Mouse (Mus musculus) kidney, postnatal 0 days (tissue): Measurements from ENCODE around the gene Gm44502. TPM values are rescaled to one million over a fixed set of nuclear protein-coding genes. Genes with fewer than 3 reads are reported as not detected.
A peak's percentile ranks its signal among the peaks of the same experiment; 100 is the strongest.

Experiments used
- ATAC-seq: fragments of 200-750 bp; cut with Nextera tagmentation; replicated peaks from 2 replicates; pipeline ENCODE4 v1.8.0; 2017; ENCODE audit warnings: low read depth, moderate number of reproducible peaks, moderate TSS enrichment, moderate library complexity; ENCODE audit not compliant: low FRiP score
- DNase-seq: peaks from one replicate; pipeline ENCODE4 v3.0.0-alpha.2; 2016; ENCODE audit warnings: low spot score
- H3K27ac ChIP-seq: fragments of 300-500 bp; sonication (generic); 2 replicates; pipeline ENCODE4 v1.5.1; 2014; ENCODE audit warnings: mild to moderate bottlenecking
- H3K27me3 ChIP-seq: fragments of 300-500 bp; sonication (generic); 2 replicates; pipeline ENCODE4 v1.6.1; 2014; ENCODE audit warnings: low read length, mixed read lengths; ENCODE audit not compliant: insufficient read depth
- H3K36me3 ChIP-seq: fragments of 300-500 bp; sonication (generic); 2 replicates; pipeline ENCODE4 v1.6.1; 2014; ENCODE audit warnings: low read length, mixed read lengths; ENCODE audit not compliant: insufficient read depth
- H3K4me1 ChIP-seq: fragments of 300-500 bp; sonication (generic); replicated peaks from 2 replicates; pipeline ENCODE4 v1.6.1; 2014; ENCODE audit warnings: antibody characterized with exemption, low read length, mixed read lengths; ENCODE audit not compliant: insufficient read depth
- H3K4me2 ChIP-seq: fragments of 300-500 bp; sonication (generic); 2 replicates; pipeline ENCODE4 v1.6.1; 2014; ENCODE audit warnings: mild to moderate bottlenecking, low read length, moderate library complexity, mixed read lengths
- H3K4me3 ChIP-seq: fragments of 300-500 bp; sonication (generic); replicated peaks from 2 replicates; pipeline ENCODE4 v1.5.1; 2014; ENCODE audit warnings: low read depth, low read length
- H3K9ac ChIP-seq: fragments of 300-500 bp; sonication (generic); 2 replicates; pipeline ENCODE4 v1.6.1; 2014; ENCODE audit warnings: low read depth, low read length
- H3K9me3 ChIP-seq: fragments of 300-500 bp; sonication (generic); replicated peaks from 2 replicates; pipeline ENCODE4 v1.6.1; 2016; ENCODE audit warnings: low read length, inconsistent platforms, mixed read lengths
- CTCF ChIP-seq: IDR thresholded peaks from 2 replicates; pipeline ENCODE4 v1.5.1; 2016; ENCODE audit warnings: antibody characterized with exemption, low read depth, mild to moderate bottlenecking, moderate library complexity
- WGBS: fragments of 180-500 bp; shearing (Covaris S2); extraction: QIAGEN DNeasy Blood & Tissue Kit; methylation state at CpG from one replicate; pipeline ENCODE4 v1.1.7; 2014; 5-methylcytosine and 5-hydroxymethylcytosine counted together
- polyA plus RNA-seq: library from polyadenylated mRNA; unstranded; fragments of >200 nt; fragmentation: Nextera tagmentation; extraction: Ambion mirVana; gene quantifications from 2 replicates; pipeline ENCODE4 v1.2.1, GENCODE M21; 2015

Gene Gm44502
- polyA plus RNA-seq, 1 experiment from 2014 or later = not detected

DNA sequence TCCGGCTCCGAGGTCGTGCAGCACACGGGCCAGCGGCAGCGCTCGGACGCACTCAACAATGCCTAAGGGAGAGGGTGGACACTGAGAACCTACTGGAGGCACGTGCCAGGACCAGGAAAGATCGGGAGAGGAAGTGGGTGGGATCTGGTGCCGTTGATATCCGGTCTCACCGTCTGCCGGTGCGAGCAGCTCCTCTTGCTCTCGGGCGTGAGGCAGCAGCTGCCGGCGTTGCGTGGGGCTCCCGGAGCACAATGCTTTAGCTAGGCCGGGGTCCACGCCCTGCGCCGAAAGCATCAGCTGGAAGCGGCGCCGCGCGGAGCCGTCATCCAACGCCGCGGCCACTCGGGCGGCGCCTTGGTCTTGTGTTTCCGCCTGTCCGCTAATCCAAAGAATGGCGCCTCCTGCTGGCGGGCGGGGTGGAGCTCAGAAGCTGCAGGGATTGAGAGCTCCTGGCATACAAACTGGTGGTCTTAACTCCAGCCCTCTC is 55.7 kb downstream of the Gm44502 start, which contains the start of gene Sco2:
Gene Sco2 (minus strand): TSS at position 85 of the 487 bp plus-strand sequence.
- peaks cover 20% of the 10 kb centered on the region for H3K27me3 ChIP-seq
- H3K4me2 ChIP-seq = peak within 1 kb of the TSS; percentile 88
- ATAC-seq (peak; percentile 77), DNase-seq (peak; percentile 92)
- H3K9ac ChIP-seq = peak within 1 kb of the TSS; percentile 72
- peak within 1 kb of the TSS; percentile 92 for H3K27ac ChIP-seq
- peaks cover 25% of the 10 kb centered on the region for H3K4me1 ChIP-seq
- TF ChIP-seq CTCF = peak; percentile 83
- no peaks in the 10 kb centered on the region for H3K9me3 ChIP-seq
- 0% methylated on average over 35 of the region's 42 CpGs for WGBS
- peak within 1 kb of the TSS; percentile 53 for H3K4me3 ChIP-seq
- H3K36me3 ChIP-seq = peaks cover 32% of the 10 kb centered on the region

DNA sequence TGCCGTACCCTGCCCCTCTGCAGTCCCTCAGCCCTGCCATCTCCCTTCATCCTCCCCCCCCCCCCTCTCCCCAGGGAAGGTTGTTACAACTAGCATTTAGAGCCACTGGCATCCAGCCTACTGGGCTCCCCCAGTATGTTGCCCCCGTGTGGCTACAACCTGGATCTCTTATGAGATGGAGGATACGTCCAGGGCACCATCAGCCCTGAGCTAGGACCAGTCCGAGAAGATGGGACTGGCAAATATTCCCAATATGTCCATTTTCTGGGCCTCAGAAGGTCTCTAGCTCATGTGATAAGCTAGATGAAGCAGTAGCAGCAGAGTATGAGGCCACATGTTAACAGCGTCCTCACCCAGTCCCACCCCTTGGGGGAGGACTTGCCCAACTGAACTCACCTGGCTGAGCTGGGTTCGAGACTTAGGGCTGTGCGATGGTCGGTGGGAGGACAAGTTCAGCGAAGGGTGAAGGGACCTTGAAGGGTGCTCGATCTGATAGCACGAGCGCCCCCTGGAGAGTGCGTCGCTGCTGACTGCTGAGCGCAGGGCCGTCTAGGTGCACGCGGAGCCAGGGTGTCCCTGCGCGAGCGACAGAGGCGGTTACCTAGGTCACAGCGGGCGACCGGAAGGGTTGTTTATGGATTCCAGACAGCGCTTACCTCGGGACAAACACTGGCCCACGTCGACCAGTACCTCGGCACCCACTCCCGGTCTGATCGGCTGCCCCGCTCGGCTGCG is 56.3 kb downstream of the Gm44502 start:
- peak overlapping the region; percentile 92 for H3K27ac ChIP-seq
- WGBS = 1% methylated on average over 35 of the region's 35 CpGs

DNA sequence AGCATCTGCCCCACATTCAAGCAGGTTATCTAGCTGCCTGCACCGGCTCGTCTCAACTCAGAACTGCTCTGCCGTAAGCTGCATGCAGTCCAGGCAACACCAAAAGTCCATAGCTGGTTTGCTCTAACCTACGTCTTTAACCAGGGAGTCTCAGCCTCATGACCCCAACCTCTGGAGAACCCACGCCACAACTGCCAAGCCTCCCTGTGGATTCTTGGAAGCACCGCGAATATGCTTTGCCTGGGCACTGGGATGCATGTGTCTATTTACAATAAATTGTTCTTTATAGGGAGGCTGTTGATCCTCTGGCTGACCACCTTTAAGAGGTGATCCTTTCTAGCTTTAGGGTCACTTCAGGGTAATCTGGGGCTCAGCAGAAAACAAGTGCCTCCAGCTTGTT is 57.0 kb downstream of the Gm44502 start:
- Histone ChIP-seq H3K27me3 (peaks cover 8% of the 10 kb centered on the region), H3K4me1 (peaks cover 18% of the 10 kb centered on the region), H3K9me3 (no peaks in the 10 kb centered on the region), H3K4me3 (no peak overlapping the region; the same call in 1 of the 2 replicates), H3K36me3 (peaks cover 44% of the 10 kb centered on the region), H3K4me2 (peak overlapping the region; percentile 88), H3K9ac (no peak overlapping the region), H3K27ac (no peak overlapping the region)
- DNase-seq = no peak
- ATAC-seq = no peak
- no peak for TF ChIP-seq CTCF
- 71% methylated on average over 7 of the region's 7 CpGs for WGBS

More for the DNA sequence above, 56.3 kb downstream of the Gm44502 start:
- Histone ChIP-seq H3K9ac (peak overlapping the region; percentile 72), H3K4me1 (peaks cover 19% of the 10 kb centered on the region), H3K4me3 (peak overlapping the region; percentile 53), H3K9me3 (no peaks in the 10 kb centered on the region), H3K27me3 (peaks cover 15% of the 10 kb centered on the region), H3K4me2 (peak overlapping the region; percentile 88), H3K36me3 (peaks cover 38% of the 10 kb centered on the region)
- DNase-seq = peak; percentile 89
- ATAC-seq = peak; percentile 86
- TF ChIP-seq CTCF = peak; percentile 52; the same call in 1 of the 2 replicates

DNA sequence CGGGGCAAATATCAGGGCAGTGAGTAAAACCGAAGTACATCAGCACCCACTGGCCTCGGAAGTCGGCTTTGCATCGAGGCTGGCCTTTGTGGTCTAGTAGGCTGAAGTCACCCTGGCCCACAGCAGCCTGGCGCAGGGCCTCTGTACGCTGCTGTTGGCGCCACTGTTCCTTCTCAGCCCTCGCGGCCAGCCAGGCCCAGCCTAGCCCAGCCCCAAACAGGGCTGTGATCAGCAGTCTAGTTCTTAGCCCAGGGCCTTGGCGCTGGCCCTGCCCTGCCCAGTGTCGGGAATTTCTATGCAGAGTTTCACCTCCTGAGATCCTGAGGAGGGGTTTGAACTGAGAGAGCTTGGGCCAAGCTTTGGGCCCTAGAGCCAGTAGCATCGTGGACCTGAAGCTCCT is 57.4 kb downstream of the Gm44502 start:
- peaks cover 14% of the 10 kb centered on the region for H3K4me1 ChIP-seq
- peaks cover 3% of the 10 kb centered on the region; the same call in 1 of the 2 replicates for H3K27me3 ChIP-seq
- H3K9me3 ChIP-seq = no peaks in the 10 kb centered on the region
- no peak overlapping the region for H3K4me3 ChIP-seq
- no peak for TF ChIP-seq CTCF
- DNase-seq (no peak), ATAC-seq (no peak)
- no peak overlapping the region for H3K4me2 ChIP-seq
- H3K36me3 ChIP-seq = peaks cover 49% of the 10 kb centered on the region
- no peak overlapping the region for H3K27ac ChIP-seq
- 86% methylated on average over 13 of the region's 13 CpGs for WGBS
- no peak overlapping the region for H3K9ac ChIP-seq

Other genes starting within 250 kb of the Gm44502 start
- 126 and 130 TPM in 2 replicates for gene Plxnb2, start 248.9 kb downstream of the Gm44502 start, polyA plus RNA-seq
- gene Dennd6b, start 233.2 kb downstream of the Gm44502 start, polyA plus RNA-seq = 10.4 and 11.7 TPM in 2 replicates
- 25.9 and 26.8 TPM in 2 replicates for gene Ppp6r2, start 218.1 kb downstream of the Gm44502 start, polyA plus RNA-seq
- 30.0 and 37.2 TPM in 2 replicates for gene Sbf1, start 114.4 kb downstream of the Gm44502 start, polyA plus RNA-seq
- gene Adm2, start 107.0 kb downstream of the Gm44502 start, polyA plus RNA-seq = 1.5 and 2.0 TPM in 2 replicates
- gene Miox, start 95.3 kb downstream of the Gm44502 start, polyA plus RNA-seq = 119 and 185 TPM in 2 replicates
- gene Lmf2, start 74.0 kb downstream of the Gm44502 start, polyA plus RNA-seq = 46.1 and 48.1 TPM in 2 replicates
- 100 and 108 TPM in 2 replicates for gene Ncaph2, start 74.0 kb downstream of the Gm44502 start, polyA plus RNA-seq
- gene Sco2, start 55.9 kb downstream of the Gm44502 start, polyA plus RNA-seq = 11.7 and 12.6 TPM in 2 replicates
- 1.7 and 2.1 TPM in 2 replicates for gene Tymp, start 52.7 kb downstream of the Gm44502 start, polyA plus RNA-seq
- gene Odf3b, start 50.4 kb downstream of the Gm44502 start, polyA plus RNA-seq = 0.68 and 0.87 TPM in 2 replicates
- gene Klhdc7b, start 44.8 kb downstream of the Gm44502 start, polyA plus RNA-seq = not detected in 2 replicates
- gene Syce3, start 19.2 kb downstream of the Gm44502 start, polyA plus RNA-seq = not detected in 2 replicates
- 23.7 and 26.2 TPM in 2 replicates for gene Cpt1b, start 3.8 kb downstream of the Gm44502 start, polyA plus RNA-seq
- 1.5 and 1.7 TPM in 2 replicates for gene C730034F03Rik, start 107 bp downstream of the Gm44502 start, polyA plus RNA-seq
- gene Chkb, start 212 bp upstream of the Gm44502 start, polyA plus RNA-seq = 64.5 and 65.1 TPM in 2 replicates
- gene Mapk8ip2, start 24.2 kb upstream of the Gm44502 start, polyA plus RNA-seq = 0.34 and 0.55 TPM in 2 replicates
- gene Arsa, start 47.7 kb upstream of the Gm44502 start, polyA plus RNA-seq = 13.0 and 13.9 TPM in 2 replicates
- 1.0 and 1.2 TPM in 2 replicates for gene Shank3, start 69.9 kb upstream of the Gm44502 start, polyA plus RNA-seq
- gene Acr, start 138.6 kb upstream of the Gm44502 start, polyA plus RNA-seq = not detected in 2 replicates
- gene Rabl2, start 162.2 kb upstream of the Gm44502 start, polyA plus RNA-seq = 38.0 and 39.8 TPM in 2 replicates